In genomic region chr6:143165404-143166257, GRCm38 (mm10) we compare ENCODE assay signal across 8 mouse cellular contexts. TPM values are rescaled to one million over a fixed set of nuclear protein-coding genes. Genes with fewer than 3 reads are reported as not detected.
DNase-seq lines count a peak whose midpoint lies in the region; ATAC-seq lines count a peak whose summit lies in the region.

No protein-coding gene starts in this region.

- 0 out of 2 replicates have a peak overlapping the region, but pooled peaks have one; percentile 83 for H3K9ac ChIP-seq in lung, embryonic 15.5 days
- no peak overlapping the region for H3K9ac ChIP-seq in embryonic facial prominence, embryonic 15.5 days
- H3K9ac ChIP-seq in intestine, embryonic 14.5 days (ENCODE audit: low read length) = no peak overlapping the region
- H3K9ac ChIP-seq in neural tube, embryonic 12.5 days = no peak overlapping the region

- H3K4me2 ChIP-seq in lung, embryonic 15.5 days = peak overlapping the region; percentile 95
- H3K4me2 ChIP-seq in embryonic facial prominence, embryonic 15.5 days (replicated peaks) = peak overlapping the region; percentile 75
- H3K4me2 ChIP-seq in intestine, embryonic 14.5 days (ENCODE audit: low read length) = peak overlapping the region; percentile 82
- H3K4me2 ChIP-seq in neural tube, embryonic 12.5 days (replicated peaks) = peak overlapping the region; percentile 84

- 57% methylated on average over 15 of the region's 15 CpGs for WGBS in lung, embryonic 15.5 days
- 49% methylated on average over 15 of the region's 15 CpGs for WGBS in embryonic facial prominence, embryonic 15.5 days
- 65% methylated on average over 15 of the region's 15 CpGs for WGBS in intestine, embryonic 14.5 days
- 56% methylated on average over 15 of the region's 15 CpGs for WGBS in neural tube, embryonic 12.5 days

- no peak for DNase-seq in lung, postnatal 36 days
- no peak for DNase-seq in intestine, embryonic 14.5 days (ENCODE audit: low spot score)
- DNase-seq in adrenal gland, postnatal 36 days = no peak
- DNase-seq in layer of hippocampus, postnatal 36 days = no peak
- DNase-seq in cerebellum, adult 8-10 months = no peak

- H3K4me3 ChIP-seq in lung, embryonic 15.5 days = peak overlapping the region; percentile 94
- peak overlapping the region; percentile 96 for H3K4me3 ChIP-seq in embryonic facial prominence, embryonic 15.5 days (replicated peaks)
- H3K4me3 ChIP-seq in intestine, embryonic 14.5 days (ENCODE audit: low read depth, low read length) = peak overlapping the region; percentile 69; the same call in 1 of the 2 replicates
- H3K4me3 ChIP-seq in neural tube, embryonic 12.5 days = no peak overlapping the region

- H3K36me3 ChIP-seq in lung, embryonic 15.5 days = no peaks in the 10 kb centered on the region
- no peaks in the 10 kb centered on the region for H3K36me3 ChIP-seq in embryonic facial prominence, embryonic 15.5 days
- H3K36me3 ChIP-seq in intestine, embryonic 14.5 days (ENCODE audit: control insufficient read depth, insufficient read depth, low read length) = peaks cover under 1% of the 10 kb centered on the region; the same call in 1 of the 2 replicates
- no peaks in the 10 kb centered on the region for H3K36me3 ChIP-seq in neural tube, embryonic 12.5 days

- H3K9me3 ChIP-seq in lung, embryonic 15.5 days = no peaks in the 10 kb centered on the region
- no peaks in the 10 kb centered on the region for H3K9me3 ChIP-seq in embryonic facial prominence, embryonic 15.5 days (replicated peaks)
- no peaks in the 10 kb centered on the region for H3K9me3 ChIP-seq in intestine, embryonic 14.5 days (ENCODE audit: control insufficient read depth, low read length)
- H3K9me3 ChIP-seq in neural tube, embryonic 12.5 days = no peaks in the 10 kb centered on the region

- H3K4me1 ChIP-seq in lung, embryonic 15.5 days = peaks cover 26% of the 10 kb centered on the region
- H3K4me1 ChIP-seq in embryonic facial prominence, embryonic 15.5 days = peaks cover 23% of the 10 kb centered on the region
- H3K4me1 ChIP-seq in intestine, embryonic 14.5 days (replicated peaks; ENCODE audit: control insufficient read depth, insufficient read depth, low read length) = peaks cover 27% of the 10 kb centered on the region
- peaks cover 18% of the 10 kb centered on the region for H3K4me1 ChIP-seq in neural tube, embryonic 12.5 days

- ATAC-seq in lung, embryonic 15.5 days (ENCODE audit: borderline replicate concordance, extremely low read depth, low FRiP score, low TSS enrichment) = no peak
- ATAC-seq in embryonic facial prominence, embryonic 15.5 days (ENCODE audit: insufficient number of reproducible peaks, low FRiP score, low TSS enrichment, low read depth) = no peak
- ATAC-seq in intestine, embryonic 14.5 days (replicated peaks; ENCODE audit: low FRiP score, low TSS enrichment, low read depth) = no peak
- ATAC-seq in neural tube, embryonic 12.5 days (ENCODE audit: low FRiP score, low read depth) = no peak

- H3K27me3 ChIP-seq in lung, embryonic 15.5 days = no peaks in the 10 kb centered on the region
- no peaks in the 10 kb centered on the region for H3K27me3 ChIP-seq in embryonic facial prominence, embryonic 15.5 days
- H3K27me3 ChIP-seq in intestine, embryonic 14.5 days (replicated peaks; ENCODE audit: control insufficient read depth, insufficient read depth, low read length) = no peaks in the 10 kb centered on the region
- no peaks in the 10 kb centered on the region for H3K27me3 ChIP-seq in neural tube, embryonic 12.5 days (replicated peaks)

- no peak overlapping the region for H3K27ac ChIP-seq in lung, embryonic 15.5 days
- H3K27ac ChIP-seq in embryonic facial prominence, embryonic 15.5 days (replicated peaks) = no peak overlapping the region
- no peak overlapping the region for H3K27ac ChIP-seq in intestine, embryonic 14.5 days (ENCODE audit: low read depth)
- no peak overlapping the region for H3K27ac ChIP-seq in neural tube, embryonic 12.5 days

RNA-seq across cellular contexts. Expression of gene Etnk1, which starts 1.4 kb away (rescaled TPM):
- polyA plus RNA-seq in lung, embryonic 15.5 days (2015; fragmentation: Nextera tagmentation; extraction: Ambion mirVana) = 15.8 and 16.1 TPM in 2 replicates
- polyA plus RNA-seq in embryonic facial prominence, embryonic 15.5 days (2015; fragmentation: Nextera tagmentation; extraction: Ambion mirVana) = 17.7 and 19.3 TPM in 2 replicates
- polyA plus RNA-seq in intestine, embryonic 14.5 days (2014; fragmentation: Nextera tagmentation; extraction: Ambion mirVana) = 24.2 and 24.7 TPM in 2 replicates
- polyA plus RNA-seq in neural tube, embryonic 12.5 days (2016; fragmentation: Nextera tagmentation; extraction: Ambion mirVana) = 37.8 and 40.8 TPM in 2 replicates
- 100 to 1,000 TPM; 115 to 119 TPM for total RNA-seq in adrenal gland, postnatal 36 days (2021)
- total RNA-seq in layer of hippocampus, postnatal 36 days (2021) = 100 to 1,000 TPM; 188 to 192 TPM
